Mouse (Mus musculus) midbrain, embryonic 11.5 days (tissue): ENCODE results near the gene Bckdha. TPM values are rescaled to one million over a fixed set of nuclear protein-coding genes. Genes with fewer than 3 reads are reported as not detected.

Experiments
- ATAC-seq: fragments of 200-750 bp; cut with Nextera tagmentation; 2 replicates; pipeline ENCODE4 v1.8.0; 2017; ENCODE audit warnings: moderate TSS enrichment, moderate library complexity; ENCODE audit not compliant: low FRiP score
- DNase-seq: peaks from one replicate; pipeline ENCODE4 v3.0.0; 2015; ENCODE audit warnings: low spot score; ENCODE audit errors: missing footprints
- H3K27ac ChIP-seq: fragments of 300-500 bp; sonication (generic); 2 replicates; pipeline ENCODE4 v1.5.1; 2014; ENCODE audit warnings: low read depth, low read length
- H3K27me3 ChIP-seq: fragments of 300-500 bp; sonication (generic); 2 replicates; pipeline ENCODE4 v1.6.1; 2014; ENCODE audit warnings: mild to moderate bottlenecking, low read length, moderate library complexity, mixed read lengths; ENCODE audit not compliant: control insufficient read depth, insufficient read depth
- H3K36me3 ChIP-seq: fragments of 300-500 bp; sonication (generic); 2 replicates; pipeline ENCODE4 v1.6.1; 2014; ENCODE audit warnings: mild to moderate bottlenecking, low read length, moderate library complexity, mixed read lengths; ENCODE audit not compliant: control insufficient read depth, insufficient read depth
- H3K4me1 ChIP-seq: fragments of 300-500 bp; sonication (generic); 2 replicates; pipeline ENCODE4 v1.6.1; 2014; ENCODE audit warnings: low read length; ENCODE audit not compliant: control insufficient read depth, insufficient read depth
- H3K4me2 ChIP-seq: fragments of 300-500 bp; sonication (generic); 2 replicates; pipeline ENCODE4 v1.6.1; 2014; ENCODE audit warnings: mild to moderate bottlenecking, moderate library complexity
- H3K4me3 ChIP-seq: fragments of 300-500 bp; sonication (generic); 2 replicates; pipeline ENCODE4 v1.5.1; 2014; ENCODE audit warnings: low read depth, low read length
- H3K9ac ChIP-seq: fragments of 300-500 bp; sonication (generic); 2 replicates; pipeline ENCODE4 v1.6.1; 2014; ENCODE audit warnings: low read length
- H3K9me3 ChIP-seq: fragments of 300-500 bp; sonication (generic); 2 replicates; pipeline ENCODE4 v1.6.1; 2016; ENCODE audit warnings: low read length; ENCODE audit not compliant: control insufficient read depth
- WGBS: fragments of 180-500 bp; shearing (Covaris S2); extraction: QIAGEN DNeasy Blood & Tissue Kit; methylation state at CpG from one replicate; pipeline ENCODE4 v1.1.7; 2014; 5-methylcytosine and 5-hydroxymethylcytosine counted together
- polyA plus RNA-seq: library from polyadenylated mRNA; unstranded; fragments of >200 nt; fragmentation: Nextera tagmentation; extraction: Ambion mirVana; gene quantifications from 2 replicates; pipeline ENCODE4 v1.2.1, GENCODE M21; 2014

Bckdha gene
- polyA plus RNA-seq, 1 experiment from 2014 or later, result 35.4 TPM

DNA sequence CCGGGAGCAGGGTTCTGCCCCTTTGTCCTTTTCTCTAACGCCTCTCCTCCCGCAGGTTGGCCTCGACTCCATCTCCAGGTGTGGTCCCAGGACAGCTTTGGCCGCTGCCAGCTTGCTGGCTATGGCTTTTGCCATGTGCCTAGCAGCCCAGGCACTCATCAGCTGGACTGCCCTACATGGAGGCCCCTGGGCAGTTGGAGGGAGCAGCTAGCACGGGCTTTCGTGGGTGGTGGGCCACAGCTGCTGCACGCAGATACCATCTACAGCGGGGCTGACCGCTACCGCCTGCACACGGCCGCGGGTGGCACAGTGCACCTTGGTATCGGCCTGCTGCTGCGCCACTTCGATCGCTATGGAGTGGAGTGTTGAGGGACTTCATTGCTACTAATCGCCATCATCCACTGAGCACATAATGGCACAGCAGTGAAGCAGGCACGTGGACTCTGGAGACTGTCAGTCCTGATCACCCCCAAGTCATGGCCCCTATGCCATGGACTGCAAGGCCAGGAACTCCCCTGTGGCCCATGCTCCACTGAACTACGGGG, 27.2 kb upstream of the Bckdha start:
- Histone ChIP-seq H3K36me3 (no peaks in the 10 kb centered on the region), H3K27ac (no peak overlapping the region), H3K9me3 (no peaks in the 10 kb centered on the region), H3K27me3 (peaks cover 50% of the 10 kb centered on the region), H3K4me1 (peaks cover 18% of the 10 kb centered on the region), H3K4me2 (no peak overlapping the region), H3K4me3 (no peak overlapping the region; the same call in 1 of the 2 replicates), H3K9ac (no peak overlapping the region)
- 70% methylated on average over 21 of the region's 21 CpGs for WGBS
- 0 out of 2 replicates have a peak, but pooled peaks have one; percentile 15 for ATAC-seq
- DNase-seq, result no peak

DNA sequence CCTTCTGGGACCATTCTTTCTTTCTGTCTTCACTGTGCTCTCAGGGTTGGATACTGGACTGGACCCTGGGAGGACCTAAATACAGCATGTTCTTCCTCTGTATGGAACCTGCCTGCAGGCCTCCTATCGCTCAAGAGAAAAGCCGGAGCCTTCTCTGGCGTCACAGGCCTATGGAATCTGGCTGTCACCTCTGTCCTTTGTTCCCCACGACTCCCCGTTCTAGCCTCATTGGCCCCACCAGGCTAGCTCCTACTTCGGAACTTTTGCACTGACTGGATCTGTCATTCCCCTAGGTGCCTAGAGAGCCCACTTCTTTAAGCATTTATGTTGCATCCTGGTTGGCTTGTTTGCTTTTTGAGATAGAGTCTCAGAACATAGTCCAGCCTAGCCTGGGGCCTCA, 25.9 kb upstream of the Bckdha start:
- H3K4me2 ChIP-seq, result no peak overlapping the region
- H3K9me3 ChIP-seq, result no peaks in the 10 kb centered on the region
- H3K9ac ChIP-seq, result no peak overlapping the region
- H3K36me3 ChIP-seq, result no peaks in the 10 kb centered on the region
- ATAC-seq (no peak), DNase-seq (no peak)
- 85% methylated on average over 6 of the region's 6 CpGs for WGBS
- peaks cover 18% of the 10 kb centered on the region for H3K4me1 ChIP-seq
- no peak overlapping the region for H3K4me3 ChIP-seq
- H3K27me3 ChIP-seq, result peaks cover 40% of the 10 kb centered on the region
- no peak overlapping the region for H3K27ac ChIP-seq

DNA sequence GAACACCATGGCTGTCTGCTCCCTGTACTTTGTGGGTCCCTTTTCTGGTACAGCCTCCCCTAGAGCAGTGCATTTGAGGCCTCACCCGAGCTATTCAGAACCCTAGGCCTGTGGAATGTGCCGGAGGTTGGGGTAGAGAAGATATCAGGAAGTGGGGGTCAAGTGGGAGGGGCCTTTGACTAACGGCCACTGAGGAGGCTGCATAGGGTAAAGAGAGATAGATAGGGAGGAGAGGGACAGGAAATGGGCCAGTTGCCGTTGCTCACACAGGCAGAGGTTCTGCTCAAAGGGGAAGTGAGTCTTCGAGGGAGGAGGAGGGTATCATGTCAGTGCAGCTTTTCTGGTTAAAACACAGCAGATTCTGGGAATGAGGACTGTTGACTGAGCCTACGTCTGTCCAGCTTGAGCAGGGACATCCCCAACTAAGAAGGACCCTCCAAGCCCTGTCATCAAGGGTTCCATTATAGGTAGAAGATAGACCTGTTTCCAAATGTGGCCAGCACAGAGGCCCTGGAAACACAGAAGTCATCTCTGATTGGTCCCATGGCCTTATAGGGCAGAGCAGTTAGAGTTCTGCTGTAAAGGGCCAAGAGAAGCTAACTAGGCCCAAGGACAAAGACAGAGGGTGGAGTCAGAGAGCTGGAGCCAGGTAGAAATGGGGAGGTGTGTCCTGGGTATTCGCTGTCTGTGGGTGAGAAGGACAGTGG, 24.8 kb upstream of the Bckdha start:
- H3K9me3 ChIP-seq, result no peaks in the 10 kb centered on the region
- no peaks in the 10 kb centered on the region for H3K36me3 ChIP-seq
- no peak overlapping the region for H3K4me3 ChIP-seq
- no peak overlapping the region for H3K4me2 ChIP-seq
- no peak for DNase-seq
- 70% methylated on average over 7 of the region's 7 CpGs for WGBS
- peaks cover 13% of the 10 kb centered on the region for H3K4me1 ChIP-seq
- H3K27me3 ChIP-seq, result peaks cover 29% of the 10 kb centered on the region
- ATAC-seq, result no peak
- H3K9ac ChIP-seq, result no peak overlapping the region
- H3K27ac ChIP-seq, result no peak overlapping the region

DNA sequence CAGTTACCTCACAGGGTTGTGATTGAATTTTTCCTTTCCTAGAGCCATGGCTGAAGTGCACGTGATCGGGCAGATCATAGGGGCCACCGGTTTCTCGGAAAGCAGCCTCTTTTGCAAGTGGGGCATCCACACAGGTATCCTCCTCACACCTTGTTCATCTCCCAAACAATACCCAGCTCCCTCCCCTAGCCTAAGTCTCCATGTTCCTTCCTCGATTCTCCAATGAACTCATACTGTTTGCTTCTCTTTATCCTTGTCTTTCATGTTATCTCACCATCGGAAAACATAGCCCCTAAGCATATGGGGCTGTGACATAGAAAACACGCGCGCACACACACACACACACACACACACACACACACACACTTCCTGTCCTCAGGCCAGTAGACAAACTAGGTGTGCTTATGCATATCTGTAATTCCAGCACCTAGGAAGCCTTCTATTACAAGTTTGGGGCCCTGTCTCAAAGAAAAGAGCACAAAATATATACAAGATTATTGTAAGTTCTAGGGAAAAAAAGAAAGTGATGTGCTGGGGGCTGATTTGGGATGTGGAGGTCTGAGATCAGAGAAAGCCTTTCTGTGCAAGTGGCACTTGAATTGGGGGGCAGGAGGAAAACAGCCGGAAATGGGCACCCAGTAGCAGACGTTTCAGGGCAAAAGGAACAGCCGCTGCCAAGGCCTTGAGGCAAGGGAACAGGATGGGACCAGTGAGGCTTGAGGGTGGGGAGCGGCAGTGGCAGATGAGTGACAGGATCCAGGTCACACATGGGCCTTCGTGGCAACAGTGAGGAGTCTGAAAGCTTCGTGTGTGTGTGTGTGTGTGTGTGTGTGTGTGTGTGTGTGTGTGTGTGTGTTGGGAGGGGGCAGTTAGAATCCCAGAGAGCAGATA, 22.8 kb upstream of the Bckdha start:
- peaks cover 7% of the 10 kb centered on the region for H3K4me1 ChIP-seq
- DNase-seq, result peak; percentile 70
- WGBS, result 59% methylated on average over 15 of the region's 15 CpGs
- H3K27me3 ChIP-seq, result peaks cover 9% of the 10 kb centered on the region
- peak overlapping the region; percentile 60 for H3K4me2 ChIP-seq
- H3K9me3 ChIP-seq, result no peaks in the 10 kb centered on the region
- H3K9ac ChIP-seq, result no peak overlapping the region
- peak overlapping the region; percentile 49; the same call in 1 of the 2 replicates for H3K4me3 ChIP-seq
- no peak for ATAC-seq
- H3K36me3 ChIP-seq, result no peaks in the 10 kb centered on the region
- no peak overlapping the region for H3K27ac ChIP-seq

DNA sequence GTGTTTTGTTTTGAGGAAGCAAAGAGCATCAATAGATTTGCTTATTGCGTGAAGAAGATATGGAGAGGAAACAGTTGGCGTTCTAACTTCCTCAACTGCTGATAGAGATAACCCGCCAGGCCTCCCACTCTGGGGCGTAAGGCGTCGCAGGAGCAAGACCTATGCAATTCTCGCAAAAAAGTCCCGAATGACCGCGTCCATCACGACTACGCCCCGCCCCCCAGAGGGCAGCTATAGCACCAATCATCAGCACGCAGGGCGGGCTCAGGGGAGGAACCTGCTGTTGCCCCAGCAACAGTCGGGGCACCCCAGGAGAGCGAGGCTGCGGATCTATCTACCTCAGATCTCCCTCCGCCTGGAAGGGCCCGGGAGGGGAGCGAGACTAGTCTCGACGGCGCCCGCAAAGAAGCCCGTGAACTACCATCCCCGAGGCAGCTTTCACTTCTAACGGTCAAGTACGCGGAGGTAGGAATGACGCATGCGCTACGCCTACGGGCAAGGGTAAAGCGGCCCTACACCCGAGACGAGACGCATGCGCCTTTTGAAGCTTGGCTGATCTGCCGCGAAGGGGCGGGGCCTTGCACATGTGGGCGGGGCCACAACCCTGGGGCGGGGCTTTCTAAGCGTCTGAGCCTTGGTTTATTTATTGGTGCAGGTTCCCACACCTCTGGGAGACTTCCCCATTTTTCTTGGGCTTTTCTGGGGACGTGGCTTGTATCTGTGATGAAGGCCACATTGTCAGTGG, 21.9 kb upstream of the Bckdha start, which contains the start of gene B9d2:
Gene B9d2, plus strand, starts transcription at position 267 of the 745 bp plus-strand sequence.
- no peaks in the 10 kb centered on the region for H3K9me3 ChIP-seq
- DNase-seq (peak; percentile 99), ATAC-seq (peak; percentile 98)
- no peaks in the 10 kb centered on the region for H3K36me3 ChIP-seq
- H3K4me3 ChIP-seq, result peak within 1 kb of the TSS; percentile 49
- peak within 1 kb of the TSS; percentile 65 for H3K9ac ChIP-seq
- peaks cover under 1% of the 10 kb centered on the region; the same call in 1 of the 2 replicates for H3K27me3 ChIP-seq
- H3K27ac ChIP-seq, result peak within 1 kb of the TSS; percentile 83
- peak within 1 kb of the TSS; percentile 60 for H3K4me2 ChIP-seq
- under 1% methylated on average over 46 of the region's 46 CpGs for WGBS
- 0 out of 2 replicates have a peak, but pooled peaks cover 3% of the 10 kb centered on the region for H3K4me1 ChIP-seq

DNA sequence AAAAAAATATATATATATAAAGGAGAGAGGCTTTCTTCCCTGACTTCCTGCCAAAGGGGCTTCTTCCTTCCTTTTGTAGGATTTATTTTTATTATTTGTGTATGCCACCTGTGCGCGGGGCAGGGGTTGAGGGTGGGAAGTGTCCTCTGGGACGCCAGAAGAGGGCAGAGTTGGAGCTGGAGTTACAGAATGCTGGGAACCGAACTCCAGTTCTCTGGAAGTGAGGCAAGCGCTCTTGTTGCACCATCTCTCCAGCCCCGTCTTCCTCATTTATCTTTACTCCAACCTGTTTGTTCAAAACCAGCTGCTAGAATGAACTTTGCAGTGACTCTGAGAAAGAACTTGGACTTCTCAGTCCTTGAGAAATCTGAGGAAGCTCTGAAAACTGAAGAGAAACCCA, 21.2 kb upstream of the Bckdha start:
- peak overlapping the region; percentile 65; the same call in 1 of the 2 replicates for H3K9ac ChIP-seq
- no peak overlapping the region for H3K27ac ChIP-seq
- no peaks in the 10 kb centered on the region for H3K9me3 ChIP-seq
- H3K4me2 ChIP-seq, result peak overlapping the region; percentile 60
- no peaks in the 10 kb centered on the region for H3K36me3 ChIP-seq
- H3K4me1 ChIP-seq, result 0 out of 2 replicates have a peak, but pooled peaks cover 3% of the 10 kb centered on the region
- ATAC-seq (no peak), DNase-seq (no peak)
- peak overlapping the region; percentile 49; the same call in 1 of the 2 replicates for H3K4me3 ChIP-seq
- 12% methylated on average over 6 of the region's 6 CpGs for WGBS
- peaks cover 6% of the 10 kb centered on the region; the same call in 1 of the 2 replicates for H3K27me3 ChIP-seq

DNA sequence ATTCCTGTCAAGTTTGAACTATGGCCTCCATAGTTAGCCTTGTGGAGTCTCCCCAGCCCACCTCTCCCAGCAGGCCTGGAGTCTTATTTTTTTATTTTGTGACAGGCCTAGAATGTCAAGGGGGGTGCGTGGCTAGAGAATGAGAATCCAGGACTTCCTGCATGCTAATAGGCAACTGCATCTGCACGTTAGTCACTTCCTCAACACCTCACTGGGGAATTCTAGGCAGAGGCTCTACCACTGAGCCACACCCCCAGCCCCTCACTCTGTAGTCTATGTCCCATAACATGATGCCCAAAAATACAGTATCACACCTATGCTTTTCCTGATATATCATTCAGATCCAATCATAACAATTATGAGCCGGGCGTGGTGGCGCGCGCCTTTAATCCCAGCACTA, 18.2 kb upstream of the Bckdha start:
- Histone ChIP-seq H3K27me3 (peaks cover 22% of the 10 kb centered on the region), H3K27ac (no peak overlapping the region), H3K9ac (no peak overlapping the region), H3K4me3 (no peak overlapping the region), H3K4me2 (no peak overlapping the region), H3K9me3 (no peaks in the 10 kb centered on the region), H3K4me1 (0 out of 2 replicates have a peak, but pooled peaks cover 6% of the 10 kb centered on the region), H3K36me3 (no peaks in the 10 kb centered on the region)
- WGBS, result 93% methylated on average over 7 of the region's 7 CpGs
- ATAC-seq (no peak), DNase-seq (peak; percentile 35)

DNA sequence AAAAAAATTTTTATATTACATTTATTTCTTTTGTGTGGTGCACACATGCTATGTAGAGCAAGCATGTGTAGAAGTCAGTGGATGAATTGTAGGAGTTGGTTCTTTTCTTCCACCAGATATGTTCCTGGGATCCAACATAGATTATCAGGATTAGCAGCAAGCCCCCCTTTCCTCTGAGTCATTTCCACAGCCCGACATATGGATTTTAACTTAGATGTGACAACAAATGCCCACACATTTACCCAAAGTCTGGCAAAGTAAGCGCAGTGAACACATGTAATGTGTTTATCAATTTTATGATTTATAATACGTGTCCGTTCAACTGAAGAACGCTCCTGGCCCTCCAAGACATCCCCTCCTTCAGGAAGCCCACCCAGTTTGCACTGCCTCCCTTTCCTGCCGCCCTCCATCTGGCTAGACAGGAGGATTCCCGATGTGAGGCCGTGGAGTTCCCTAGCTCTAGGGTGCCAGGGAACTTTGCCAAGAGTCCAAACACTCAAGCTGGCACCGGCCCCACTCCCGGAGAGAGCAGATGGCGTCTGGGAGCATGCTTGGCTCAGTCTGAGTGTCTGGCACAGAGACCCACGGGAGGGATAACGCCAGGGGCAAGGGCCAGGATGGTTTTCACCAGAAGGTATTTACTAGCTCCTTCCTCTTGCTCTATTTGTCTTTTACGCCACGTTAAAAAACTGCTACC, 17.5 kb upstream of the Bckdha start:
- 88% methylated on average over 15 of the region's 15 CpGs for WGBS
- Histone ChIP-seq H3K27ac (no peak overlapping the region), H3K9me3 (no peaks in the 10 kb centered on the region), H3K9ac (no peak overlapping the region), H3K4me2 (no peak overlapping the region), H3K4me1 (0 out of 2 replicates have a peak, but pooled peaks cover 5% of the 10 kb centered on the region), H3K36me3 (no peaks in the 10 kb centered on the region), H3K27me3 (peaks cover 22% of the 10 kb centered on the region), H3K4me3 (no peak overlapping the region)
- ATAC-seq (no peak), DNase-seq (peak; percentile 82)
